Mouse (Mus musculus): ENCODE results near the gene Cacna1b.
A peak's percentile ranks its signal among the peaks of the same experiment; 100 is the strongest.

Cacna1b gene

DNA sequence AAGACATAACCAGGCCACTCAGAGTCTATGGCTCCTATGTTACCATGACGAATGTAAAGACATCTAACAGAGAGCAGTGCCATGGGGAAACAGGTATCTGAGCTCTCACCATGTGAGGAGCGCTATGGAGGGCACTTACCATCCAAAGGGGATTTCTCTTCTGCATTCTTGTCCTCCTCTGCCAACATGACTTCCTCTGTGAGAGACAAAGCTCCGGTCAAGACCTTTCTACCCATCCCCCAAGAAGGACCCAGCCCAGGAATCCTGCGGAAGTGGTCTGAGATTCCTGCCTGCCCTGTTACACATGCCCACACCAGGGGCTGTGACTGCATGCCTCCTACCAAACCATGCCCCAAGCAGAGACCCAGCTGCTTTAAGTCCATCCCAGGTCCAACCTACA lies 44.0 kb downstream of the Cacna1b start:
- no peak for DNase-seq (ENCODE audit: low spot score in 2 of 2)

DNA sequence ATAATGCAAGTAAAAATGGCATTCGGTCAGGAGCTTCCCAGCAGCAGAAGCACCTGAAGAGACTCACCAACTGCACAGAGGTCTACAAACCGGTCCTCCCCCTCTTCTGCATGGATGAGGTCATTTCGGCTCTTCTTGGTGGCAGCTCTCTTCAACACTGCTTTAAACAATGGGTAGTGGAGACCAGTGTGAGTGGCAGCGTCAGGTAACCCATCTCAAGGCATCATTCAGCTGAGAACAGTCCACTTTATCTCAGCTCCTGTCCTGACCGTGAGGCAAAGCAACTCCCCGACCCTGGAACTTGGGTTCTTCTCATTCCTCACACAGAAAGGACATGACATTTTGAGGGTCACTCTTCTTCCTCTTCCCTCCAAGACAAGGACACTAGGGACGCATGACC lies 45.0 kb downstream of the Cacna1b start:
- DNase-seq (ENCODE audit: low spot score in 2 of 2): no peak

- no peak for DNase-seq (ENCODE audit: low spot score in 2 of 2)
Observed at GRCm38 (mm10) chr2:24717461-24717860, 45.5 kb downstream of the Cacna1b start.

GRCm38 (mm10) chr2:24705929-24706328 lies 57.0 kb downstream of the Cacna1b start:
- no peak for DNase-seq (ENCODE audit: low spot score in 2 of 2)

- no peak for DNase-seq (ENCODE audit: low spot score in 2 of 2)
Observed at GRCm38 (mm10) chr2:24702208-24702957, 60.6 kb downstream of the Cacna1b start.

DNA sequence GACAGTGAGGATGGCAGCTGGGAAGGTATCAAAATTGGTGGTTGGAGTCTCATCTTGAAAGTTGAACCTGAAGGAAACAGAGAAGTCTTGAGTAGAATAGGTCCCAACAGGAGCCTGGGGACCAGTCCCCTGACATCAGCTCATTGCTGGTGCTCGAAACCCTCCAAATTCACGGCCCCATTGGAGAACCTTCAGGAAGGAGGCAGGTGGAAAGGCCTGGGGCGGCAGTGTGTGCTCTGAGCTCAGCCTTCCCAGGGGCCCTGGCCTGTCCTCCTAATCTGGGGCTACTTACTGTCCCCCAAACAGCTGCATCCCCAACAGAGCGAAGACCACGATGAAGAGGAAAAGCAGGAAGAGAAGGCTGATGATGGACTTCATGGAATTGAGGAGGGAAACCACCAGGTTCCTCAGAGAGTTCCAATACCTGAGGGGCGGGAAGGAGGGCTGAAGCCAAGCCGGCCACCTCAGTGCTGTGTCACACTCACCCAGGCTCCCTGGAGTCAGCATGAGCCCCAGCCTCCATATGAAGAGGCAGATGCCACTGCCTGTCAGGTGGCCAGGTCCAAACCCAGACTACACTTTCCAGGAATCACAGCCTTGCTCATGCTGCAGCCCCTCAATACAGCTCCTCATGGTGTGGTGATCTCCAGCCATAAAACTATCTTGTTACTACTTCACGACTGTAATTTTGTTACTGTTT lies 65.5 kb downstream of the Cacna1b start:
- no peak for DNase-seq (ENCODE audit: low spot score in 2 of 2)

GRCm38 (mm10) chr2:24692371-24692770 lies 70.6 kb downstream of the Cacna1b start:
- DNase-seq (ENCODE audit: low spot score in 2 of 2): peak in 1 of 2 experiments; percentile 51

GRCm38 (mm10) chr2:24690356-24690755 lies 72.6 kb downstream of the Cacna1b start:
- DNase-seq (ENCODE audit: low spot score in 2 of 2): peak in 1 of 2 experiments; percentile 46

- no peak for DNase-seq (ENCODE audit: low spot score in 2 of 2)
Observed at GRCm38 (mm10) chr2:24685347-24685746, 77.6 kb downstream of the Cacna1b start.

- DNase-seq (ENCODE audit: low spot score in 2 of 2): no peak
Observed at GRCm38 (mm10) chr2:24684796-24685195, 78.2 kb downstream of the Cacna1b start.

DNA sequence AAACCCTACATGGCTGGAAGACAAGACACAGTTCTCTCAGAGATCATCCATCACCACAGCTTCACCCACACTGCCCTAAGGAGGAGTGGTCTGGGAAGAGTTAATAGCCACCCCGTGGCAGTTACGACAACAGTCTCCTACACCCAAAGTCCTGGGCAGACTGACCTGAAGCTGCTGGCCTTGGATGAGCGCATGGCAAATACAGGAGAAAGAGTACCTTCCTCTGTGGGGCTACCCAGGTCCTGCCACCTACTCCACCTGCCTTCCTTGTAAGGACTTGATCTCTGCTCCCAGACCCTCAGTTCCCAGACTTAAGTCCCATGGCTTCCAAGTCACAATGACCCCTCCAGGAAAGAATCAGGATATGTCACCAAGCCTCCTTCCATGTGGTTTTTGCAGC lies 79.7 kb downstream of the Cacna1b start:
- DNase-seq (ENCODE audit: low spot score in 2 of 2): no peak

- DNase-seq (ENCODE audit: low spot score in 2 of 2): no peak
Observed at GRCm38 (mm10) chr2:24680731-24681130, 82.2 kb downstream of the Cacna1b start.

GRCm38 (mm10) chr2:24680176-24680575 lies 82.8 kb downstream of the Cacna1b start:
- no peak for DNase-seq (ENCODE audit: low spot score in 2 of 2)

- DNase-seq (ENCODE audit: low spot score in 2 of 2): peak; percentile 43 to 71
Observed at GRCm38 (mm10) chr2:24679012-24679651, 83.8 kb downstream of the Cacna1b start.

DNA sequence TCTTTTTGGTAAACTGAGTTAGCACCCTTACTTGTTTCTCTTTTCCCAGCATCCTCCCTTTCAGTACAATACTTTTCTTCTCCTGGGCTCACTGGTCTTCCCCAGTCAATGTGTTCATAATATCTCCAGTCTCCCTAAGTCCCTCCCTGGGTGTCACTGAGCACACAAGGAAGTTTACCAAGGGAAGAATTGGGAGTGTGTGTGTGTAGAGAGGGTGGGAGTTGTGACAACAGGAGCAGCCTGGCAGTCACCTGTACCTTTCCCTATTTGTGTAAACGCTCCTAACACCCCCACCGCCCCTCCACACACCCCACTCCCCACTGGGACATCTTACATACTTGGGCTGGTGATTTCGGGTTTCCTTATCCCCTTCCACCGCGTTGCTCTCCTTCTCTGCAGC lies 84.4 kb downstream of the Cacna1b start:
- DNase-seq (ENCODE audit: low spot score in 2 of 2): no peak

GRCm38 (mm10) chr2:24678110-24678509 lies 84.8 kb downstream of the Cacna1b start:
- no peak for DNase-seq (ENCODE audit: low spot score in 2 of 2)

DNA sequence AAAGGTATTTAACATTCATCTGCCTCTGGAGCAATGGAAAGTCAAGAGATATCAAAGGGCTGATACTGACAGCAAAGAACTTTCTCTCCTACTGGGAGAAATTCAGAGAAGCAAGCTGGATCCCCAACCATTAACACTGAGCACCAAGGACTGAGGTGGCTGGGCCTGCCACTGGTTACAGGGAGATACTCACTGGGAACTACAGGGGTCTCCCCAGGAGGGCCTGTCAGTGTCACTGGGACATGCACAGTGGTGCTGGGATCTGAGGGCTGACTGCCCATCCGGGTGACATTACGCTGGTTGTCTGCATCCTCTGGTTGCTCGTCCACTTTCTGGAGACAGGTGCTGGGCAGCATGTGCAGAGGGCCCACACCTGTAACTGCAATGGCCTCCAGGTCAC lies 85.3 kb downstream of the Cacna1b start:
- no peak for DNase-seq (ENCODE audit: low spot score in 2 of 2)

- no peak for DNase-seq (ENCODE audit: low spot score in 2 of 2)
Observed at GRCm38 (mm10) chr2:24674432-24675006, 88.4 kb downstream of the Cacna1b start.

- DNase-seq (ENCODE audit: low spot score in 2 of 2): no peak
Observed at GRCm38 (mm10) chr2:24668598-24668997, 94.4 kb downstream of the Cacna1b start.

DNA sequence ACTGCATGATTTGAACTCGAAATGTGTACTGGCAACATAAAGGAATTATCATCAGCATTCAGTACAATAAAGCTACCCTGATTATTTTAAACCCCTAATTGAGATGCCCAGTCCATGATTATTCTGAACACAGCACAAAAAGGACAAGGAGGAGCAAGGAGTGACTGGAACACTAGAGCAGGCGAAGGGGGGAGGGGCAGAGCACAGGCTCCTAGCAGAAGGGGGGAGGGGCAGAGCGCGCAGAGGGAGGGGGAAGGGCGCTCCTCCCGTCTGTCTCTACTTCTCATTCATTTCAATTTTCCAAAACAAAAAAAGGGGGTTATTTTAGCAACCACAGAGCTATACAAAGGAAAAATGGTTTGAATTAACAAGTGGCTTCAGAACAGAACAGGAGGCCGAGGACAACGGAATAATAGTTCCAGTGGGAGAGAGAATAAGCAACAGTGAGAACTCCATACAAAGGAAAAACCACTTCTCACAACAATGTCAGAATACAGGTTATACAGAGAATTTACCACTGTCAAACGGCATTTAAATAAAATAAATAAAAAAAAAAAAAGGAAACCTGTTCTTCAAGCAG lies 98.2 kb downstream of the Cacna1b start:
- DNase-seq (ENCODE audit: low spot score in 2 of 2): no peak

DNA sequence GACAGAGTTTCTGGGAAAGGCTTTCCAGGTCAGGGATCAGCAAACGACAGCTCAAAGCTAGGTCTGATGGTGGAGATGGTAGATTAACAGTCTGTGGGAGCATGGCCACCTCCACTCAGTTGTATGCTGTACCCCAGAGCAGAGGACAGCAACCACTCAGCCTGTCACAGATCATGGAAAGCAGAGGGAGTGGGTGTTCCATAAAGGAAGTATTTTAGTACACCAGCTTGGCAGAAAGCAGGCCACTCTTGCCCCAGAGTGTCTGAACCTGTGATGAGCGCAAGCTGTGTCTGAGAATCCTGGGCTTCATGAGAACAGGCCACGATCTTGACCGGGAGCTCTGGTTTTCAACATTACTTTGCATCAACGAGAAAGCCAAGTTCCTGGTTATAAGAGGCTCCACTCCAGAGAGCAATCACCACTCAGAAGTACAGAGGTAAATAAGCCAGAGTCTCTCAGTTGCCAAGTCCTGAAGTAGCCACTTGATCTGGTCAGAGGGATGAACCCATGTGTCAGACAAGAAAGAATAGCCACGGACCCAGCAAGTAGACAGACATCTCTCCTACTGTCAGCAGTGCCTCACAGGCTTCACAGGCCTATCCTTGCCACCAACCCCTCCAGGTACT lies 103.7 kb downstream of the Cacna1b start:
- DNase-seq (ENCODE audit: low spot score in 2 of 2): no peak

DNA sequence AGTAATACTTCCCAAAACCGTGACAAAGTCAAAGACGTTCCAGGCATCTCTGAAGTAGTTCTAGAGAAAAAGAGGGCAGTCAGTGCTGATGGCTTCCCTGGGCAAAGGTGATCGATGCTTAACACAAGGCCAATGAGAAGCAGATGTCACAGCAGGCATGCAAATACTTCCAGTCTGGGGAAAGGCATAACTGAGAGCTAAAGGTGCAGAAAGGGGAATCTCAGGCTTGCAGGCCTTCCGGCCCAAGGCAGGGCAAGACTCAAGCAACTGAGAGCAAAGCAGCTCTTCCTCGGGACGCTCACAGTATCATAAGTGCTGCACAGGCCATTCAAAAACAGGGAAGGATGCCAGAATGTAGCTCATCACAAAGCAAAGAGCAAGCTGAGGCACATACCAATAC lies 114.4 kb downstream of the Cacna1b start:
- DNase-seq (ENCODE audit: low spot score in 2 of 2): no peak

All from spleen, postnatal 4 days (tissue).